Mouse (Mus musculus) stomach, postnatal 0 days (tissue): ENCODE measurements around the gene Cmtr2.

Source experiments
- CTCF ChIP-seq: IDR thresholded peaks from 2 replicates; pipeline ENCODE4 v1.5.1; 2016; ENCODE audit warnings: antibody characterized with exemption, low read depth, mild to moderate bottlenecking, moderate library complexity
- EP300 ChIP-seq: optimal IDR thresholded peaks from 2 replicates; pipeline ENCODE3; 2016; ENCODE audit warnings: antibody characterized with exemption

DNA sequence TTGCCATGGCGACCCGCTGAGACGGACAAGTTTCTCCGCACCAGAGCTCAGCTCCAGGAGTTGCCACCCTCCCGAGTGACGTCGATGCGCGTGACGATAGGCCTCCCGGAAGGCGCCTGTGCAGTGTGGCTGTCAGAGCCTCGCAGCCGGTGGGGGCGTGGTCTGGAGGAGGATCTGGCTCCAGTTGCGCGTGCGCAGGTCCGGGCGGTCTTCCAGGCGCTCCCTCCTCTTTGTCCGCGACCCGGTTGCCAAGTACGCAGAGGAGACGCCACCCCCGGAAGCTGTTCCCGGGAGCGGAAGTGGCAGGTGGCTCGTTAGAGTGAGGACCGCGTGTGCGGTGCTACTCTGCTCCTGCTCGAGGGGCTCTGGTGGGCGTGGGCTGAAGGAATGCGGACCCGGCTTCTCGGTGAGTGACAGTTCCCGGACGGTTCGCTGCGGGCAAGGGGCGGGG is 2.2 kb downstream of the Cmtr2 start:
- no peak for TF ChIP-seq CTCF
- no peak for TF ChIP-seq EP300
